Comparison of ENCODE assay signal across 12 mouse cellular contexts in the genomic region with DNA sequence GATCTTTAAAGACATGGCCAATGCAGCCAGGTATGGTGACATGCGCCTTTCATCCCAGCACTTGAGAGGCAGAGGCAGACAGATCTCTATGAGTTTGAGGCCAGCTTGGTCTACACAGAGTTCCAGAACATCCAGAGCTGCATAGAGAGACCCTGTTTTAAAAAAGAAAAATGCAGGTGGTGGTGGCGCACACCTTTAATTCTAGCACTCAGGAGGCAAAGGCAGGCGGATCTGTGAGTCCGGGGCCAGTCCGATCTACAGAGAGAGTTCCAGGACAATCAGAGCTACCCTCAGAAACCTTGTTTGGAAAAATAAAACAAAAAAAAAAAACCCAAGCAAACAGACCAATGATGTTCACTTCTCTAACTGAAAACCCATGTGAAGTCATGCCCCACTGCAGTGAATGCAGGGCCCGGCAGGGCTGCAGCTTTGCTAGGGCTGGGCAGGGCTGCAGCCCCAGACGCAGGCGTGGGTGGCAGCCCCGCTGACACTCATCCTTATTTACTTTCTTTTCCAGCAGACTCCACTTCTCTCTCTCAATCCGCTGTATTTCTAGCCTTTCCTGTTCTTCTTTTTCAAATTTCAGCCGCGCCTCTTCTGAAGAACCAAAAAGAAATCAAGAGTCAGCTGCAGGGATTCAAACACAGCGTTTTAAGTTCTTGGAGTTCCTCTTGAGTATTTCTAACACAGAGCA. TPM values are rescaled to one million over a fixed set of nuclear protein-coding genes. Genes with fewer than 3 reads are reported as not detected.
"Had no signal": no experiment of that assay in that cellular context is flagged by ENCODE, and none has a peak within 500 bp of the region (broad histone marks: within the 10 kb centered on the region; RNA-seq: fewer than 3 reads in every experiment).

No protein-coding gene starts in this region.

- H3K4me3 ChIP-seq: limb, embryonic 12.5 days; liver, embryonic 15.5 days; megakaryocyte, embryonic 14.5 days; midbrain, embryonic 12.5 days had no signal

- H3K9me3 ChIP-seq: limb, embryonic 12.5 days; liver, embryonic 15.5 days; midbrain, embryonic 12.5 days had no signal

- H3K27me3 ChIP-seq: limb, embryonic 12.5 days; liver, embryonic 15.5 days; megakaryocyte, embryonic 14.5 days; midbrain, embryonic 12.5 days had no signal

- H3K27ac ChIP-seq: hindbrain, postnatal 0 days; limb, embryonic 12.5 days; liver, embryonic 15.5 days; macrophage; midbrain, embryonic 12.5 days had no signal

- H3K4me2 ChIP-seq: limb, embryonic 12.5 days; liver, embryonic 15.5 days; midbrain, embryonic 12.5 days had no signal

- H3K36me3 ChIP-seq: limb, embryonic 12.5 days; liver, embryonic 15.5 days; midbrain, embryonic 12.5 days had no signal

- H3K9ac ChIP-seq: limb, embryonic 12.5 days; liver, embryonic 15.5 days; midbrain, embryonic 12.5 days had no signal

- H3K4me1 ChIP-seq: limb, embryonic 12.5 days; liver, embryonic 15.5 days; megakaryocyte, embryonic 14.5 days; midbrain, embryonic 12.5 days had no signal

- ATAC-seq: hindbrain, postnatal 0 days; lung, postnatal 0 days had no signal

- DNase-seq: kidney, adult 18-20 months; kidney, postnatal 14 days; right cerebral cortex, adult 18-20 months; right cerebral cortex, postnatal 25 days had no signal

RNA-seq across cellular contexts. Expression of a gene that starts 8.2 kb away (rescaled TPM):
- polyA plus RNA-seq: liver, adult 2 months had no signal
